In the genomic region with DNA sequence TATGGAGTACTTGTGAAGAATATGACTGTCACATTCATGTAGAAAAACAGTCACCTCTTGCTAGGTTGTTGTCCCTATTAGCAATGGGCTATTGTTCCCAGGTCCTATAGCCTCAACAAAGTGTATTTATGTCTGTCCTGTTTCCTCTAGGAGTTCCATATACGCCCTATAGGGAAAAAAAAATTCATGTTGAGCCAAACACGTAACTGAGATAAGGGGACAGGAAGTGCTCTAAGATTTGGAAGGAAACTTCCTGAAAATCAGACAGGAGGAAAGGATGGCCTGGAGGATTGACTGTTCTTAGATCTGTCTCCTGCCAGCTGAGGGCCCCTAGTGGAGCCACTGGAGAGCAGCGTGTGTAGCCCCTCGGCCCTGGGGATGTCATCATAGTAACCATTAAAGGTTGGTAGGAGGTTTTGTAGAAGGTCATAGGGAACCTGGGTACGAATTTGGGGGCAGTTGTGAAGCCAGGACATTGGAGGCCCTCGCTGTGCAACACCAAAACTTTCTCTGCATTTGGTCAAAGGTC, we compare ENCODE assay signal across 12 mouse cellular contexts. TPM values are rescaled to one million over a fixed set of nuclear protein-coding genes. Genes with fewer than 3 reads are reported as not detected.
DNase-seq lines count a peak whose midpoint lies in the region; ATAC-seq and TF ChIP-seq lines count a peak whose summit lies in the region.
"Had no signal": no experiment of that assay in that cellular context is flagged by ENCODE, and none has a peak within 500 bp of the region (broad histone marks: within the 10 kb centered on the region; RNA-seq: fewer than 3 reads in every experiment).

No protein-coding gene starts in this region.

- H3K27me3 ChIP-seq in heart, embryonic 14.5 days (ENCODE audit: control insufficient read depth, insufficient read depth, low read length) = no peaks in the 10 kb centered on the region
- H3K27me3 ChIP-seq in liver, postnatal 0 days (ENCODE audit: insufficient read depth, low read length) = no peaks in the 10 kb centered on the region
- H3K27me3 ChIP-seq: midbrain, embryonic 12.5 days had no signal

- peaks cover 0 to 8% of the 10 kb centered on the region in 2 experiments; a peak in 1 of 4 replicates for H3K4me1 ChIP-seq in heart, embryonic 14.5 days (ENCODE audit: control insufficient read depth in 2 of 2, insufficient read depth in 2 of 2, low read length in 2 of 2)
- H3K4me1 ChIP-seq in liver, postnatal 0 days (ENCODE audit: insufficient read depth) = peaks cover 5% of the 10 kb centered on the region; the same call in 1 of the 2 replicates
- H3K4me1 ChIP-seq: midbrain, embryonic 12.5 days had no signal

- H3K9me3 ChIP-seq in heart, embryonic 14.5 days (ENCODE audit: control insufficient read depth, low read length) = peaks cover 3% of the 10 kb centered on the region; the same call in 1 of the 2 replicates
- H3K9me3 ChIP-seq in liver, postnatal 0 days (ENCODE audit: low read length) = no peaks in the 10 kb centered on the region
- H3K9me3 ChIP-seq: midbrain, embryonic 12.5 days had no signal

- peak; percentile 40 for TF ChIP-seq CTCF in liver, postnatal 0 days (IDR thresholded peaks at IDR 0.05; ENCODE audit: low read depth)

- H3K27ac ChIP-seq in heart, embryonic 14.5 days (replicated peaks in 1 of 2; ENCODE audit: control insufficient read depth in 1 of 2, insufficient read depth in 1 of 2, low read depth in 2 of 2, low read length in 2 of 2) = peak overlapping the region; percentile 19 to 49; a peak in 1 of 4 replicates
- H3K27ac ChIP-seq in liver, postnatal 0 days (ENCODE audit: low read depth) = no peak overlapping the region
- H3K27ac ChIP-seq: midbrain, embryonic 12.5 days had no signal

- H3K4me3 ChIP-seq in heart, embryonic 14.5 days (ENCODE audit: control insufficient read depth in 1 of 2, insufficient read depth in 1 of 2, low read depth in 1 of 2, low read length in 2 of 2) = no peak overlapping the region
- H3K4me3 ChIP-seq in liver, postnatal 0 days (ENCODE audit: low read depth, low read length) = no peak overlapping the region
- H3K4me3 ChIP-seq: erythroblast, embryonic 14.5 days; midbrain, embryonic 12.5 days had no signal

- H3K4me2 ChIP-seq in heart, embryonic 14.5 days (ENCODE audit: low read length) = no peak overlapping the region
- no peak overlapping the region for H3K4me2 ChIP-seq in liver, postnatal 0 days (ENCODE audit: low read depth, low read length)
- H3K4me2 ChIP-seq: midbrain, embryonic 12.5 days had no signal

- TF ChIP-seq EP300 in liver, postnatal 0 days (IDR thresholded peaks at IDR 0.05; ENCODE audit: low read depth) = 0 out of 2 replicates have a peak, but pooled peaks have one; percentile 30

- no peak for ATAC-seq in heart, embryonic 14.5 days (ENCODE audit: insufficient number of reproducible peaks, insufficient read depth, low FRiP score, low read depth)
- ATAC-seq in liver, postnatal 0 days = no peak

- DNase-seq in heart, postnatal 10 days = no peak
- DNase-seq in kidney, postnatal 36 days = peak; percentile 16 to 34
- no peak for DNase-seq in kidney, postnatal 25 days
- DNase-seq in 416B (ENCODE audit: low read depth) = peak; percentile 35
- no peak for DNase-seq in liver, postnatal 0 days
- DNase-seq in c-Kit-positive CD71-positive TER-119-positive erythroid progenitor cells, embryonic 14.5 days (ENCODE audit: low spot score) = no peak
- no peak for DNase-seq in cerebellum, adult 11 months
- DNase-seq: adrenal gland, postnatal 10 days; heart, postnatal 36 days had no signal

- 43% methylated on average over 6 of the region's 6 CpGs for WGBS in heart, embryonic 14.5 days
- 26% methylated on average over 6 of the region's 6 CpGs for WGBS in liver, postnatal 0 days (ENCODE audit: insufficient replicate concordance)

- H3K36me3 ChIP-seq in heart, embryonic 14.5 days (ENCODE audit: control insufficient read depth, insufficient read depth, low read length) = no peaks in the 10 kb centered on the region
- H3K36me3 ChIP-seq in liver, postnatal 0 days (replicated peaks; ENCODE audit: insufficient read depth, low read length) = no peaks in the 10 kb centered on the region
- H3K36me3 ChIP-seq: midbrain, embryonic 12.5 days had no signal

- intact Hi-C loops in heart, postnatal 10 days (cut with DNase I) = loop anchor here (10.0 kb wide), 1 partner anchor 330 kb away; no protein-coding TSS in a partner anchor

- no peak overlapping the region for H3K9ac ChIP-seq in heart, embryonic 14.5 days (ENCODE audit: low read length)
- H3K9ac ChIP-seq in liver, postnatal 0 days (replicated peaks) = no peak overlapping the region
- H3K9ac ChIP-seq: midbrain, embryonic 12.5 days had no signal

RNA-seq across cellular contexts. Expression of gene Slc46a3, which starts 20.5 kb away (rescaled TPM):
- 2.8 and 3.5 TPM in 2 replicates for polyA plus RNA-seq in heart, embryonic 14.5 days (2014; fragmentation: Nextera tagmentation; extraction: Ambion mirVana)
- total RNA-seq in heart, postnatal 10 days (2021) = 1 to 10 TPM; 3.4 to 3.5 TPM
- 8.9 and 11.6 TPM in 2 replicates for polyA plus RNA-seq in liver, postnatal 0 days (2015; fragmentation: Nextera tagmentation; extraction: Ambion mirVana)

RNA-seq across cellular contexts. Expression of gene Mtus2, which starts 42.0 kb away (rescaled TPM):
- polyA plus RNA-seq in heart, embryonic 14.5 days (2014; fragmentation: Nextera tagmentation; extraction: Ambion mirVana) = 128 and 129 TPM in 2 replicates
- 100 to 1,000 TPM in 1 of 2 experiments, 10 to 100 TPM in 1; 88.3 to 114 TPM for total RNA-seq in heart, postnatal 10 days (2021)
- 1.2 and 1.6 TPM in 2 replicates for polyA plus RNA-seq in liver, postnatal 0 days (2015; fragmentation: Nextera tagmentation; extraction: Ambion mirVana)
- polyA plus RNA-seq: erythroblast, embryonic 14.5 days had no signal

RNA-seq across cellular contexts. Expression of gene Pomp, which starts 54.8 kb away (rescaled TPM):
- 316 and 345 TPM in 2 replicates for polyA plus RNA-seq in heart, embryonic 14.5 days (2014; fragmentation: Nextera tagmentation; extraction: Ambion mirVana)
- 100 to 1,000 TPM; 114 to 133 TPM for total RNA-seq in heart, postnatal 10 days (2021)
- polyA plus RNA-seq in liver, postnatal 0 days (2015; fragmentation: Nextera tagmentation; extraction: Ambion mirVana) = 210 and 215 TPM in 2 replicates

Comparison
In these comparisons a context has a peak if more than half of its experiments do, and no peak if none do; other contexts are left out.
1. DNase-seq: peak in kidney, postnatal 36 days (2 of 2) and 416B (single experiment); none in heart, postnatal 10 days (0 of 2), kidney, postnatal 25 days (0 of 2), liver, postnatal 0 days (single experiment), c-Kit-positive CD71-positive TER-119-positive erythroid progenitor cells, embryonic 14.5 days (single experiment) and cerebellum, adult 11 months (single experiment).
2. RNA of gene Mtus2, which starts 42.0 kb away (polyA plus RNA-seq): 128 to 129 TPM in heart, embryonic 14.5 days; 1.2 to 1.6 TPM in liver, postnatal 0 days; every median in the first group is over 10 times any median in the second.